Mouse (Mus musculus) brain, embryonic 14.5 days (tissue): Measurements from ENCODE around the gene Zkscan16.

Source experiments
- CTCF ChIP-seq: fragments of 200-500 bp; IDR thresholded peaks from 2 replicates; pipeline ENCODE4 v1.5.1; 2012; ENCODE audit warnings: inconsistent platforms, mild to moderate bottlenecking, moderate library complexity, borderline replicate concordance; ENCODE audit not compliant: insufficient read depth, insufficient read length; ENCODE audit errors: extremely low read depth
- POLR2A ChIP-seq: fragments of 200-500 bp; IDR thresholded peaks from 2 replicates; pipeline ENCODE4 v1.6.1; 2012; ENCODE audit warnings: mild to moderate bottlenecking, inconsistent platforms, borderline replicate concordance; ENCODE audit not compliant: poor library complexity, insufficient read depth, insufficient read length, severe bottlenecking; ENCODE audit errors: extremely low read depth

- no peak for TF ChIP-seq POLR2A
- no peak for TF ChIP-seq CTCF
Observed at GRCm38 (mm10) chr4:58897436-58897835, 46.0 kb upstream of the Zkscan16 start.
